Mouse (Mus musculus): ENCODE results near the gene Copa.

Copa gene

DNA sequence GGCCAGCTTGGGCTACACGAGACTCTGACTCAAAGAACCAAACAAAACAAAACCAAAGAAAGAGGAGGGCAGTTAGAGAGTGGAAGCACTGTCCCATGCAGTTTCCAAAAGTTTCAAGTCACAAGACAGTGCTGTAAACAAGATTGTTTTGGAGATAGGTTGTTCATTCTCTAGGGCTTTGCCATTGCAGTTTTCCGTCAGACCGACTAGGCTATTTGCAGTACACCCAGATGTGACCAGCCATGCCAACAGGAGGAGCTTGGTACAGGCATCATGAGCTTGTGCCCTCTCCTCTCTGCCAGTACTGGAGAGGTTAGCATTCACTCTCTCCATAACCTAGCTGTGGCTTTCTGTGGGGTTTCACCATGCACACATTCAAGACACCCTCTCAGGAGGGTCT is 11.2 kb downstream of the Copa start:
- no peak for DNase-seq

DNA sequence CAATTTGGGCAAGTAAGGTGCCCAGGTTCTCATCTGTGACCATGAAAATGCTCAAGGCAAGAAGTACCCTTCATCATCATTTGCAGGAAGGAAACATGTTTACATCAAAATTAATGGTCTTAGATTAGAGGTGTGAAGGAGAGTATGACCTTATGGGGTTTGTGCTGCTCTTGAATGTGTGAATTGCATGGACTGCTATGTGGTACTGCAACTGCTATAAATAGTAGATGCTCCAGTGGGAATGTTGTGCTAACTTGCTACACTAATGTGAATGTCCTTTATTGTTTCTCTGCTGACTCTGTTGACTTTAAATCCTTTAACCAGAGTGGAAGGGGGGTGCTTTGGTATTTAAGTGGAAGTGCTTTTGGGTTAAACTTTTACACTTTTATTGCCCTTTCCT is 12.0 kb downstream of the Copa start:
- no peak for DNase-seq

DNA sequence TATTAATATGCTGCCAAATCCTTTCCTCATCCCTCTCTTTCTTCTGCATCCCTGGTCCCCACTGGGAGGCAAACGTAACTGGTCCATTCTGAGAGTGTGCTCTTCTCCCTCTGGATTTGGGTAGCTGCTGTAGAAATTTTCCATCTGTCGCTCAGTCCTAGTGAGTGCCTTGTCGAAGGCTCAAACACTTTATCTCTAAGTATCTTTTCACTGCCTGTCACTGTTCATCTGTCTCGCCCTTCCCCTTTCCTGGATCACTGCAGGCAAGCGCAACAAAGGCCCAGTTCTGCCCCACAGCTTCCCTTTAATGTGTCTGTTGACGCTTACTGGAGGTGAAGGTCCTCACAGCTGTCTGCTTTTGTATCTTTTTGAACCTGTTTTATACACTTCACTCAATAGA is 12.9 kb downstream of the Copa start:
- DNase-seq: no peak

DNA sequence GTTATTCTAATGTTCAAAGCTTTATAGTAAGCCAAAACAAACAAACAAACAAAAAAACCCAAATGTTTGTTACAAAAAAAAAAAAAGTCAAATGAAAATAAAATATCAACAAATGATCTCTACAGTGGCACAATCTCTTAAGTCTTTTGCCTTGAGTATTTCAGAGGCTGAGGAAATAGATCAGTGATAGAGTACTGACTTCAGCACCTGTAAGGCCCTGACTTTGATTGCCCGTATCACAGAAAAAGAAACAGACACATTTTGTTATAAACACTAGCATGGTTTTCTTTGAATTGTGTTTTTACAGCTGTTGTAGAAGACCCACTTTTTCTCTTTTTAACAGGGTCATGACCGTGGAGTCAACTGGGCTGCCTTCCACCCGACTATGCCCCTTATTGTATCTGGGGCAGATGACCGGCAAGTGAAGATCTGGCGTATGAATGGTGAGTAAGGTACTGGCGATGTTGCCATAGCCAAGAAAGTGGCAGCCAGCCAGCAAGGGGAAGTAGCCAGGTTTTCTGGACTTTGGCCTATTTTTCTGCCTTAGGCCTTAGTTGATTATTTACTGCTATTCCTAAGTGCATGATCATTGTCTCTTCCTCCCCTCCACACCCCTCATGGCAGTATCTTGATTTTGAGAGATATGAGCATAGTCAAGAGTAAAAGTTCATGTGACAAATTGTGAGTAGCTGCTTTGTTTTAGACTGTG is 17.1 kb downstream of the Copa start:
- DNase-seq: peak; percentile 29

DNA sequence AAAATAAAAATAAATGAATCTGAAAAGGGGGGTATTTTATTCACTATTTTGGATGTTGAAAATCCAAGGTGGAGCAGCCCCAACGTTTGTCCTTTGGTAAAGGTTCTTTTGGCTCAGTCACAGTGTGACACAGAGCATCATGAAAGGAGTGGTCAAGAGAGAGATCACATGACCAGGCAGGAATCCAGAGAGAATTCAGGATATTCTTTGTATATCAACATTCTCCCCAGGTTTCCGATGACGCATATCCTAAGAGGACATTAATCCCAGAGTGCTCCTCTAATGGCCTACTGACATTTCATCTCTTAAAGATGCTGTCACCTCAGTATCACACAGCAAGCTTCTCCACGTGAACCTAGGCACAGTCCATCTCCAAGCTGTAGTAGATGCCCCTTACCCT is 21.3 kb downstream of the Copa start:
- no peak for DNase-seq

DNA sequence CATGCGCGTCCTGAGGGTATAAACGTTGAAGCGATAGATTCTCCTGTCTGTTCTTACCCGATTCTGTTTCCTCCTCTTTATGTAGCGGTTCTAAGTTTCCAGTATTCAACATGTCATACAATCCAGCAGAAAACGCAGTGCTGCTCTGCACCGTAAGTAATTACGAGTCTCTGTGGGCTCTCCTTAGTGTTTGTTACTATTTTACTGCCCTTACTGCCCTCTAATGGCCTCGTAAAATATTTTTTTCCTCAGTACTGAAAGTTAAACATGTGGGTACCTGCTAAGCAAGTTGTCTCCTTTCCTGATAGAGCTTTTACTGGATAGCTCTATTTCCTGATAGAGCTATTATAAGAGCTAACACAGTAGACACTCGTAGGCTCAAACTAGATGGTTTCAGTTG is 22.8 kb downstream of the Copa start:
- DNase-seq: no peak

DNA sequence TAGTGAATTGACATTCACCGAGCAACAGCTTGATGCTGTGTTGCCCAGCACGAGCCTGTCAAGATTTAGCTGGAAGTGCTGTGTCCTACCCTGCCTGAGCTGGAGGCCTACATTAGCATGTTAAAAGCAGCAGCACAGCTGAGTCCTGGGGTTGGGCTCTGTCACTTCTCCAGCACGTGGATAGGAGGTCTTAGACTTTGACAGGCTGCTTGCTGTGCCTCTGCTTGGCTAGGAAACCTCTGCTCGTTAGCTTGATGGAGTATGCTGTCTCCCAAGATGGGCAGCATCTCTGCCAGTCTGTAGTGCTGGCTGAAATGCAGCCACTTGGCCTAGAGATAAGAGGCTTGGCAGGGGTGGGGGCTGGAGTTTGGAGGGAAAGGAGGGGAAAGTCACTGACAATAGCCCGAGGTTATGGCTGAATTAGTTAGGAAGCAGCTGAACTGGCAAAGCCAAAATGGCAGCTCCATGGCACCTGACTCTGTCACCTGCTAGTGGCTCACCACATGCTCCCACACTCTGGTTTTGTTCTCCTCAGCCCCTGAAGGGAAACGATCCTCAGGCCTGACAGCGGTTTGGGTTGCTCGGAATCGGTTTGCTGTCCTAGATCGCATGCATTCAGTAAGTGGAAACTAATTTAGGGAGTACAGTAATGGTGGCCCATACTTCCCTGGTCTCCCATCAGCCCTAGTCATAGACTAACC is 25.6 kb downstream of the Copa start:
- no peak for DNase-seq

DNA sequence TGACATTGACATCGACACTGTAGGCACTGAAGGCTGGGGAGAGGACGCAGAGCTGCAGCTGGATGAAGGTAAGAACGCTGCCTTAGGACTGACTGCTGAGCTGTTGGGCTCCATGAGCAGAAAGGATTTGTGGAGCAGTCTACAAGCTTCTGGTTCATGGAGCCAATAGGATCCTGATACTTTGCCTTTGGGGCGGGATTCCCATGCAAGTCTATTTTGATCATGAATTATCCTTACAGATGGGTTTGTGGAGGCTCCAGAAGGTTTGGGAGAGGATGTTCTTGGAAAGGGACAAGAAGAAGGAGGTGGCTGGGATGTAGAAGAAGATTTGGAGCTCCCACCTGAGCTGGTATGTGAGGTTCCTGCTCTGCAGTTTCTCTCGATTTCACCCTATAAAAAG is 34.6 kb downstream of the Copa start:
- DNase-seq: no peak

DNA sequence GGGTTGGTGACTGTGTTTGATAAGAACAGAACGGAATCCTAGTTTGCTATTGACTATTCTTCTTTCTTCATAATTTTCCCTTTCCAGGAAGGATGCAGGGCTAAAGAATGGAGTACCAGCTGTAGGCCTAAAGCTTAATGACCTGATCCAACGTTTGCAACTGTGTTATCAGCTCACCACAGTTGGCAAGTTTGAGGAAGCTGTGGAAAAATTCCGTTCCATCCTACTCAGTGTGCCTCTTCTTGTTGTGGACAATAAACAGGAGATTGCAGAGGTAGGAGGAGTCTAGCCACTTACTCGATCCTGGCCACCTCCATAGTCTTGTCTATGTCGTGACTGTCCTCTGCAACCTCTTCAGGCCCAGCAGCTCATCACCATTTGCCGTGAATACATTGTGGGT is 36.8 kb downstream of the Copa start:
- no peak for DNase-seq

DNA sequence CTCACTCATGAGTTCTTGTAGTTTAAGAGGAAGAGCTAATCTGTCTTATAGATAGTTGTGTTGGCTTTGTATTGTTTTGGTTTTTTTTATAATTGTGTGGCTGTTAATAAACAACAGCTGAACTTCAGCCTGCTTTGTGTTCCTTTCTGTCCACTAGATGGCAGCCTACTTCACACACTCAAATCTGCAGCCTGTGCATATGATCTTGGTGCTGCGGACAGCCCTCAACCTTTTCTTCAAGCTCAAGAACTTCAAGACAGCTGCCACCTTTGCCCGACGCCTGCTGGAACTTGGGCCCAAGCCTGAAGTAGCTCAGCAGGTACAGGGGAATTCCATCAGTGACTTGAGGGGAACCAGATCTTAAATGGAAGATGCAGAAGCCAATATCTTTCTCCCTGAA is 37.4 kb downstream of the Copa start:
- peak; percentile 54 for DNase-seq

DNA sequence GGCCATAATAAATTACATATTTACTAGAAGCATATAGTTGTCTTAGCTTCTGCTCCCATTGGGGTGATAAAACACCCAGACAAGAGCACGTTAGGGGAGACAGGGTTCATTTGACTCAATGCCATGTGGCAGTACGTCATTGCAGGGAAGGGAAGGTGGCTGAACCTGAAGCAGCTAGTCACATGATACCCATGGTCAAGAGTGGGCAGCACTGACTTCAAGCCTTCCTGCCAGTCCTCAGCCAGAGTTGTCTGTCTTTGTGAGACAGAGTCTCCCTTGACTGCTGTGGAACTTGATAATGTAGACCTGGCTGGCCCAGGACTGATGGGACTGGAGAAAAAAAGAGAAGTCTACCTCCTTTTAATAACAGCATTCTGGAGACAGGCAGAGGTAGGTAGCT is 40.3 kb downstream of the Copa start:
- DNase-seq: no peak

DNA sequence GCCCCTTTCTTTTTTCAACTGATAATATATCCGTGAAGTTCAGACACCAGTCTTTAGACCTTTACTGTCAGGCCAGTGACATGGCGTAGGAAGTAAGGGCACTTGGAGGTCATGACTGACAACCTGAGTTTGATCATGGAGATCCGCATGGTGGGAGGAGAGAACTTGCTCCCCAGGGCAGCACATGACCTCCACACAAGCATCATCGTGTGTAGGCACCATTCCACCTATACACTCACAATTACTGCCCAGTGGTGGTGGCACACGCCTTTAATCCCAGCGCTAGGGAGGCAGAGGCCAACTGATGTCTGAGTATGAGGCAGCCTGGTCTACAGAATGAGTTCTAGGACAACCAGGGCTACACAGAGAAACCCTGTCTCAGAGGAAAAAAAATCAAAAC is 42.2 kb downstream of the Copa start:
- DNase-seq: no peak

DNA sequence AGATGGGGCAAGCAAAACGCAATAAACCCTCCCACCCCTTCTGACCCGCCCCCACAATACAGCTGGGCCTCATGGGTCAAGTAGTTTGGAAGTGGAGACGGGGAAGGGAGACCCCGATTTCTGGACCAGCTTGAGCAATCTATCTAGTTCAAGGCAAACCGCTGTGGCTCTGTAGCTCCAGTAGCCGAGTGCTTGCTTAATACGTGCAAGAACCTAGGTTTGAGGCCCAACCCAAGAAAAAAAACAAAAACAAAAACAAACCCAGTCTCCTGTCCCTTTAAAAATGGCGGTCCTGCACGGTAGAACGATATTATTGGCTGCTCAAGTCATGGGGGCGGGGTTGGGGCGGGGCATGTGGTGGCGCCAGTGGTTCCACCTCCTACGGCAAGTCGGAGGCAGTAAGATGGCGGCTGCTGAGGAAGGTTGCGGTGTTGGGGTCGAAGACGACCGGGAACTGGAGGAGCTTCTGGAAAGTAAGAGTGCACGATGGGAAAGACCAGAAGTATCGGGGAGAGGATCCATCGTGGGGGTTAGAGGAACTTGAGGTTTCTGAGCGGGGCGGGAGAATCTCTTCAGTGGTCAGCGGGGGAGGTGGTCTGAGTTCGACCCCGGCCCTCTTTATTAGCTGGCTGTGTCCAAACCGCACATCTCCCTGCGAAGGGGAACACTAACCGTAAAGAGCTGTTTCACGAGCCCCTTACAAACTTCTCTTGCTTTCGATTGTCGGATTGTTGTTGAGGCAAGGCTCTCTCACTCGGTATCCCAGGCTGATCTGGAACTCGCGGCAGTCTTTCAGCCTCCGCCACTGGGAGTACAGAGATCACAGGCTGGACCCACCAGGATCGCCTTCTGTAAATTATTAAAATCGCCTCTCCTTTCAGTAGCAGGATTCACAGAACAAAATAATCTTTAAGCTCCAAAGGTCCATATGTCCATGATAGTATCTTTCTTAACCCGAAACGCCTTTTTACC is 44.3 kb downstream of the Copa start, which contains the start of gene Pex19:
TSS of gene Pex19 (plus strand) at position 380 of the 972 bp plus-strand sequence.
- peak; percentile 79 for DNase-seq

DNA sequence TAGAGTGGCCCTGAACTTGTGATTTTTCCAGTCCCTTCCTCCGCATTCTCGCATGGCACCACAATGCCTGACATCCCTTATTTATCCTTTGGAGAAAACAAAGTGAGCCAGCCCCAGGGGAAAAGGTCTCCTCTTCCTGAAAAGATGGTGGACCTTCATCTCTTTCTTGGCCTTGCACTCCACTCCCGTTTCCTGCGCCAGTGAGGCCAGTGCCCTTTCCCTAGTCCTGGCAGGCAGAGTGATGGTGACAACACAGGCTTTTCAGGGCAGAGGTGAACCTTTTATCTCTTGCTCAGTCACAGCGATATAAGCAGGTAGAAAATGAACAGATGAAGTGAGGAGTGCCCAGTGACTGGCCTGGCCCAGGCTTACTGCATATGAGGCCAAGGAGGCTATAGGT is 45.2 kb downstream of the Copa start:
- no peak for DNase-seq

DNA sequence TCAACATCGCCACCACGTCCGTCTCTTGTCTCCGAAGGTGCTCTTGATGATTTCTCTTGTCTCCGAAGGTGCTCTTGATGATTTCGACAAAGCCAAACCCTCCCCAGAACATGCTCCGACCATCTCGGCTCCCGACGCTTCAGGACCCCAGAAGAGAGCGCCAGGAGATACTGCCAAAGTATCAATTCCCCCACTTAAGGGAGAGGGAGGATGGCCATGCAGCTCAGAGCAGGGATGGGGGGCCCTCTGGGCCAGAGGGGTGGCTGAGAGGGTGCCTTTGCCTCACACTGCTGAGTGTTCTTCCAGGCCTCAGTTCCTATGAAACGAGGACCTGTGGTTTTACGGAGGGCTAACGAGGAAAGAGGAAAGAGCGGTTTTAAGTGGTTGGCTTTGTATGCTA is 46.2 kb downstream of the Copa start:
- no peak for DNase-seq

DNA sequence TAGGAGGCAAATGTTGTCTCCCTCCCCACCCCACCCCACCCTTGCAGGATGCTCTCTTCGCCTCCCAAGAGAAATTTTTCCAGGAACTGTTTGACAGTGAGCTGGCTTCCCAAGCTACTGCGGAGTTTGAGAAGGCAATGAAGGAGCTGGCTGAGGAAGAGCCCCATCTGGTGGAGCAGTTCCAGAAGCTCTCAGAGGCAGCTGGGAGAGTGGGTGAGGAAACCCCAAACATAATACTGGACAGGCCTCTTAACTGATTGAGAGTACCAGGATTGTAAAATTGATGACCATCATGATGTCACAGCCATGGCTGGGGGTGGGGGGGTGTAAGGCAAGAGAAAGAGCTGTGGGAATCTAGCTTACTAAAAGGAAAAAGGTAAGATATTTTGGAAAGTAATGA is 46.8 kb downstream of the Copa start:
- no peak for DNase-seq

DNA sequence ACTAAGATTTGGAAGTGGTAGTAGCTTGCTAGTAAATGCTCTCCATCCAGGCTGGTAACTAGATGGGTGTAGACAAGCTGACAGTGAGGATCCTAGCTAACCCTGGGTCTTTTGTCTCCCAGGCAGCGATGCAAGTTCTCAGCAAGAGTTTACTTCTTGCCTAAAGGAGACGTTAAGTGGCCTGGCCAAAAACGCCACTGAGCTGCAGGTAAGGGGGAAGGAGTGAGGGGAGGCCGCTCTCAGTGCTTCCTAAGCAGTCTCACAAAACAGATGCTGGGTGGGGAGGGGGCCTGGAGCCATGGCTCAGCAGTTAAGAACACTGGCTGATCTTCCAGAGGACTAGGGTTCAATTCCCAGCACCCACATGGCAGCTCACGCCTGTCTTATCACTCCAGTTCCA is 47.5 kb downstream of the Copa start:
- DNase-seq: no peak

DNA sequence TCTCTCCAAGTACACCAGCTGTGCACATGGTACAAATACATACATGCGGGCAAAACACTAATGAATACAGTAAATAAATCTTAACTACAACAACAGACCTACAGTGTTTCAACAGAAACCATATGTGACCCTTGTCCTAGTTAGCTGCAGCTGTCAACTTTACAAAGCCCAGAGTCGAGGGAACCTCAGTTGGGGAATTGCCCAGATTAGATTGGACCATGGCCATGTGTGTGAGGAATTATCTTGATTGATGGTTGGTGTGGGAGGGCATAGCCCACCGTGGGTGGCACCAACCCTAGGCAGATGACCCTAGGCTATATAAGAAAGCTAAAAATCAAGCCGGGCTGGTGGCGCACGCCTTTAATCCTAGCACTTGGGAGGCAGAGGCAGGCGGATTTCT is 50.0 kb downstream of the Copa start:
- no peak for DNase-seq

DNA sequence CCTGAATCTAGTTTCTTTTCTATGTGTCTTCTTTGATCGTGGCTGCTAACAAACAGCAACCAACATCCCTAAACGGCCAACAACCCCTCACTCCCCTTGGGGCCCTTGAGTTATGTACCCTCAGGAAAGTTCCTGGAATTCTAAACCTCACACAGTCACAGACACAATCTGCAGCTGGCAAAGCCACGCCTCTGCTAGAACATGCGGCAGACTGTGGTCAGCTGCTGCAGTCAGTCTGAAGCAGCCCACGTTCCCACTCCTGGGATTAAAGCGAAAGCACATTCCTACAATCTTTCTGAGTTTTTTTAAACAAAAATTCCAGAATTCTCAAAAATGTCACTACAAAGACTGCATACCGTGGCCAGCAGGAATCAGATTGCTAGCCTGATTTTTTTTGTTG is 51.2 kb downstream of the Copa start:
- DNase-seq: no peak

DNA sequence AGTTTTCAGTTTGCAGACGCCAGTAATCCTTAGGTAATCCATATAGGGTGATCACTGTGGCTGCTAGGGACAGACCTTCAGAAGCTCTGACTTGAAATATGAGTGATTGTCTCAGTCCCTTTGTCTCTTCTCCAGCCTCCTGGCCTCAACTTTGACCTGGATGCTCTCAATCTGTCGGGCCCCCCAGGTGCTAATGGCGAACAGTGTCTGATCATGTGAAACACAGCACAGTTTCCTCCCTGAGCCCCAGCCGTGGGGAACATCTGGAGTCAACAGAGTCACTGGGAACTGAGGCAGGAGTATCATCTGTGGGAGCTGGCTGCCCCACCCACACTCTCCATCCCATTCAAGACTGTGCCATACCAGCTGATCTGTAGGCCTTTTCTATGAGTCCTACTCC is 51.7 kb downstream of the Copa start:
- no peak for DNase-seq

DNA sequence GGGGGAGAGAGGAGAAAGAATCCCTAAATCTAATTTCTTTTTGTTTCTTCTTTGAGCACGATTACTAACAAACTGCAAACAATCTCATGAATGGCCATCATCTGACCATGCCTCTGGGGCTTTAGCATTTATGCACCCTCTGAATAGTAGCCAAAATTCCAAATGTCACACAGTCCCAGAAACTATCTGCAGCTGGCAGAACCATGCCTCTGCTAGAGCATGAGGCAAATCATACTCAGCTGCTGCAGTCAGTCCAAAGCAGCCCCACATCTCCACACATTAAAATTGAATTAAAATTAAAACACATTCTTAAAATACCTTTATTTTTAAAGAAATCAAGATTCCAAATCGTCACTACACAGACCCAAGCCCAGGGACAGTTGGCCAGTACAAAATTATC is 57.8 kb downstream of the Copa start:
- DNase-seq: no peak

DNA sequence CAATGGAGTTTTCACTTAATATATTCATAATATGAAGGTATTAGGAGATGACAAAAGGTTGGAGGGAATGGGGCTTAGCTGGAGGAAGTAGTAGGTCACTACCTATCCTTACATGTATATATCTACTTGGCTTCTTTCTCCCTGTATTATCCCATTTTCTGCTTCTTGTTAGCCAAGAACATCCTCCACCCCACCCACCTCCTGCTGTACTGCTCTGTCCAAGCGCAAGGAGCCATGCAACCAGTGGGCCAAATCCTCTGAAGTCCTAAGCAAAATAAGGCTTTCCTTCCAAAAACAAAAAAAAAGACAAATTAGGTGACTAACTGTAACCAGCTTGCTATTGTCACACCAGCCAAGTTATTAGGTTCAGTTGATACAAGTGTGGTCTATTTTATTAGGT is 58.5 kb downstream of the Copa start:
- no peak for DNase-seq

DNA sequence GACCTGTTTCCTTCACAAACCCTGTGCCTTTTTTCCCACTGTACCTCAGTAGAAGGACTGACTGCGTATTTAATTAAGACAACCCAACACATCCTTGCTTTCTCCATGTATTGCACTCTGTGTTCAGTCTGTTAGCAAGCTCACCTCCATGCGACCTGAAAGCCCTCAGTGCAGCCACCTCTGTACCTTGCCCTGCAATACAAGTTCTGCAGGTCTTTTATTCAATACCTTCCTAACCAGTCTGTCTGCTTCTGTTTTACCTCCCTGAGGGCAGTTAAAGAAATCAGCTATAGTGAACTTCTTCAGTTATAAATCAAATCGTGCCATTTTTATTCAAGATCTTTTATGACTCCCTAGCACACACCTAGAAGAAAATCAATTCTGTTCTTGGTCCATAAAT is 59.2 kb downstream of the Copa start:
- no peak for DNase-seq

DNA sequence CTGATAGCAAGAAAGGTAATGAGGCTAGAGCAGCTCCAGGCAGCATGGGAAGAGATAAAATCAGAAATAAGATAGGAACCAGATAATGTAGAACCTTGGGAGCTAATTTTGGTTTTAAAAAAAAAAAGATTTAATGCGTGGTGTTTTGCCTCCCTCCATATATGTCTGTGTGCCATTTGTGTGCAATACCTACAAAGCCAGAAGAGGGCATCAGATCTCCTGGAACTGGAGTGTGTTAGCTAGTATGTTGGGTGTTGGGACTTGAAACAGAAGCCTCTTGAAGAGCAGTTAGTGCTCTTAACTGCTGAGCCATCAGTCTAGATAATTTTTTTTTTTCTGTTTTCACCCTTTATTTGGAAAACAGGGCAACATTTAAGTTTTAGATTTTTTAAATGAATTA is 61.2 kb downstream of the Copa start:
- DNase-seq: peak; percentile 62

Data from cerebellum, adult 9-11 months (tissue).